Mouse (Mus musculus): ENCODE measurements around the gene Slc6a20b. TPM values are rescaled to one million over a fixed set of nuclear protein-coding genes. Genes with fewer than 3 reads are reported as not detected.

Slc6a20b gene
- total and polyA plus RNA-seq, 2 experiments from 2014 or later: 0.10 TPM; not detected in 1

GRCm38 (mm10) chr9:123658981-123659380 is 26.6 kb upstream of the Slc6a20b start:
- H3K4me3 ChIP-seq (ENCODE audit: low read depth, low read length): no peak overlapping the region
- no peak for ATAC-seq (ENCODE audit: insufficient read depth, low read depth)
- no peak overlapping the region for H3K9ac ChIP-seq (replicated peaks; ENCODE audit: low read depth, low read length)
- H3K4me1 ChIP-seq (ENCODE audit: control insufficient read depth, insufficient read depth): no peaks in the 10 kb centered on the region
- DNase-seq (ENCODE audit: low spot score): no peak
- H3K9me3 ChIP-seq (replicated peaks; ENCODE audit: control insufficient read depth, low read length): no peaks in the 10 kb centered on the region
- H3K4me2 ChIP-seq (ENCODE audit: low read depth, low read length): no peak overlapping the region
- H3K27ac ChIP-seq (ENCODE audit: low read depth): no peak overlapping the region
- TF ChIP-seq CTCF (IDR thresholded peaks at IDR 0.05; ENCODE audit: low read depth) (no peak), EP300 (IDR thresholded peaks at IDR 0.05; ENCODE audit: low read depth) (no peak)
- no peaks in the 10 kb centered on the region for H3K27me3 ChIP-seq (ENCODE audit: control insufficient read depth, insufficient read depth, low read length)
- no peaks in the 10 kb centered on the region for H3K36me3 ChIP-seq (replicated peaks; ENCODE audit: control insufficient read depth, insufficient read depth, low read length)

GRCm38 (mm10) chr9:123657457-123657856 is 25.1 kb upstream of the Slc6a20b start:
- WGBS: 62% methylated on average over 3 of the region's 3 CpGs
- no peaks in the 10 kb centered on the region for H3K36me3 ChIP-seq (replicated peaks; ENCODE audit: control insufficient read depth, insufficient read depth, low read length)
- no peak overlapping the region for H3K4me3 ChIP-seq (ENCODE audit: low read depth, low read length)
- TF ChIP-seq CTCF (IDR thresholded peaks at IDR 0.05; ENCODE audit: low read depth) (no peak), EP300 (IDR thresholded peaks at IDR 0.05; ENCODE audit: low read depth) (no peak)
- no peak for DNase-seq (ENCODE audit: low spot score)
- ATAC-seq (ENCODE audit: insufficient read depth, low read depth): no peak
- H3K27me3 ChIP-seq (ENCODE audit: control insufficient read depth, insufficient read depth, low read length): no peaks in the 10 kb centered on the region
- no peak overlapping the region for H3K27ac ChIP-seq (ENCODE audit: low read depth)
- no peak overlapping the region for H3K9ac ChIP-seq (replicated peaks; ENCODE audit: low read depth, low read length)
- H3K4me2 ChIP-seq (ENCODE audit: low read depth, low read length): no peak overlapping the region
- no peaks in the 10 kb centered on the region for H3K9me3 ChIP-seq (replicated peaks; ENCODE audit: control insufficient read depth, low read length)
- H3K4me1 ChIP-seq (ENCODE audit: control insufficient read depth, insufficient read depth): no peaks in the 10 kb centered on the region

GRCm38 (mm10) chr9:123651369-123651768 is 19.0 kb upstream of the Slc6a20b start:
- Histone ChIP-seq H3K4me1 (ENCODE audit: control insufficient read depth, insufficient read depth) (no peaks in the 10 kb centered on the region), H3K27ac (ENCODE audit: low read depth) (no peak overlapping the region), H3K4me2 (ENCODE audit: low read depth, low read length) (no peak overlapping the region), H3K27me3 (ENCODE audit: control insufficient read depth, insufficient read depth, low read length) (no peaks in the 10 kb centered on the region), H3K9me3 (replicated peaks; ENCODE audit: control insufficient read depth, low read length) (no peaks in the 10 kb centered on the region), H3K4me3 (ENCODE audit: low read depth, low read length) (no peak overlapping the region), H3K9ac (replicated peaks; ENCODE audit: low read depth, low read length) (no peak overlapping the region), H3K36me3 (replicated peaks; ENCODE audit: control insufficient read depth, insufficient read depth, low read length) (no peaks in the 10 kb centered on the region)
- TF ChIP-seq CTCF (IDR thresholded peaks at IDR 0.05; ENCODE audit: low read depth) (no peak), EP300 (IDR thresholded peaks at IDR 0.05; ENCODE audit: low read depth) (no peak)
- DNase-seq (ENCODE audit: low spot score): no peak
- ATAC-seq (ENCODE audit: insufficient read depth, low read depth): no peak
- WGBS: 44% methylated on average over 4 of the region's 4 CpGs

GRCm38 (mm10) chr9:123649785-123650511 is 17.6 kb upstream of the Slc6a20b start:
- ATAC-seq (ENCODE audit: insufficient read depth, low read depth): no peak
- TF ChIP-seq CTCF (IDR thresholded peaks at IDR 0.05; ENCODE audit: low read depth) (no peak), EP300 (IDR thresholded peaks at IDR 0.05; ENCODE audit: low read depth) (no peak)
- H3K4me3 ChIP-seq (ENCODE audit: low read depth, low read length): no peak overlapping the region
- H3K27ac ChIP-seq (ENCODE audit: low read depth): no peak overlapping the region
- H3K9ac ChIP-seq (replicated peaks; ENCODE audit: low read depth, low read length): no peak overlapping the region
- H3K36me3 ChIP-seq (replicated peaks; ENCODE audit: control insufficient read depth, insufficient read depth, low read length): no peaks in the 10 kb centered on the region
- H3K4me1 ChIP-seq (ENCODE audit: control insufficient read depth, insufficient read depth): no peaks in the 10 kb centered on the region
- no peak for DNase-seq (ENCODE audit: low spot score)
- WGBS: 77% methylated on average over 2 of the region's 2 CpGs
- no peaks in the 10 kb centered on the region for H3K27me3 ChIP-seq (ENCODE audit: control insufficient read depth, insufficient read depth, low read length)
- H3K4me2 ChIP-seq (ENCODE audit: low read depth, low read length): no peak overlapping the region
- H3K9me3 ChIP-seq (replicated peaks; ENCODE audit: control insufficient read depth, low read length): no peaks in the 10 kb centered on the region

- no peak overlapping the region for H3K4me3 ChIP-seq (ENCODE audit: low read depth, low read length)
- H3K27me3 ChIP-seq (ENCODE audit: control insufficient read depth, insufficient read depth, low read length): no peaks in the 10 kb centered on the region
- no peak for DNase-seq (ENCODE audit: low spot score)
- 75% methylated on average over 1 of the region's 1 CpGs for WGBS
- TF ChIP-seq CTCF (IDR thresholded peaks at IDR 0.05; ENCODE audit: low read depth): no peak
- no peak for TF ChIP-seq EP300 (IDR thresholded peaks at IDR 0.05; ENCODE audit: low read depth)
- ATAC-seq (ENCODE audit: insufficient read depth, low read depth): no peak
- H3K27ac ChIP-seq (ENCODE audit: low read depth): no peak overlapping the region
- no peaks in the 10 kb centered on the region for H3K4me1 ChIP-seq (ENCODE audit: control insufficient read depth, insufficient read depth)
- no peaks in the 10 kb centered on the region for H3K9me3 ChIP-seq (replicated peaks; ENCODE audit: control insufficient read depth, low read length)
- H3K4me2 ChIP-seq (ENCODE audit: low read depth, low read length): no peak overlapping the region
- H3K9ac ChIP-seq (replicated peaks; ENCODE audit: low read depth, low read length): no peak overlapping the region
- no peaks in the 10 kb centered on the region for H3K36me3 ChIP-seq (replicated peaks; ENCODE audit: control insufficient read depth, insufficient read depth, low read length)
Observed at GRCm38 (mm10) chr9:123640106-123640505, 7.7 kb upstream of the Slc6a20b start.

- ATAC-seq (ENCODE audit: insufficient read depth, low read depth) (peak; percentile 53), DNase-seq (ENCODE audit: low spot score) (peak; percentile 50)
- no peak overlapping the region for H3K4me3 ChIP-seq (ENCODE audit: low read depth, low read length)
- WGBS: 47% methylated on average over 1 of the region's 1 CpGs
- H3K4me2 ChIP-seq (ENCODE audit: low read depth, low read length): no peak overlapping the region
- no peaks in the 10 kb centered on the region for H3K9me3 ChIP-seq (replicated peaks; ENCODE audit: control insufficient read depth, low read length)
- H3K36me3 ChIP-seq (replicated peaks; ENCODE audit: control insufficient read depth, insufficient read depth, low read length): no peaks in the 10 kb centered on the region
- no peaks in the 10 kb centered on the region for H3K4me1 ChIP-seq (ENCODE audit: control insufficient read depth, insufficient read depth)
- no peak overlapping the region for H3K27ac ChIP-seq (ENCODE audit: low read depth)
- H3K27me3 ChIP-seq (ENCODE audit: control insufficient read depth, insufficient read depth, low read length): no peaks in the 10 kb centered on the region
- H3K9ac ChIP-seq (replicated peaks; ENCODE audit: low read depth, low read length): no peak overlapping the region
- peak; percentile 66 for TF ChIP-seq CTCF (IDR thresholded peaks at IDR 0.05; ENCODE audit: low read depth)
- no peak for TF ChIP-seq EP300 (IDR thresholded peaks at IDR 0.05; ENCODE audit: low read depth)
Observed at GRCm38 (mm10) chr9:123638668-123639089, 6.3 kb upstream of the Slc6a20b start.
